Mouse (Mus musculus): Measurements from ENCODE around the gene Wnt3. TPM values are rescaled to one million over a fixed set of nuclear protein-coding genes. Genes with fewer than 3 reads are reported as not detected.
A peak's percentile ranks its signal among the peaks of the same experiment; 100 is the strongest.

Wnt3 gene
- total and polyA plus RNA-seq, 2 experiments from 2014 or later = 11.1 to 12.5 TPM

DNA sequence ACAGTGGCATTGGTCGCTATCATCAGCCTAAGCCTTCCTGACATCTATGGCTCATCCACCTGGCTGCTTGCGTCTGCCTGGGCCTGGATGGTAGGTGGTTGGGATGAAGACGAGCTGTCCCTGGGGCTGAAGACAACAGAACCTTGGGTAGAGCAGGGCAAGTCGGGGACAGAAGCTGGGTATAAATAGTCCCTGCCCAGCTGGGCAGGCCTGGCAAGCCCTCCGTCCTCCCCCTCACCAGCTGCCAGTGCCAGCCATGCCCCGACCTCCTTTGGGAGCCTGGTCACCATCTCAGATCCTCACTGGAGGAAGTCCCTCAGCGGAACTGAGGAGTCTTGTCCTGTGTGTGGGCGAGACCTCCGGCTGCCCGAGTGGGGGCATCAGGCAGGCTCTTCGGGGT, 30.2 kb downstream of the Wnt3 start:
- WGBS = 60% methylated on average over 11 of the region's 11 CpGs
- no peak overlapping the region for H3K4me2 ChIP-seq (ENCODE audit: low read depth, low read length)
- peak overlapping the region; percentile 36; the same call in 1 of the 2 replicates for H3K27ac ChIP-seq

DNA sequence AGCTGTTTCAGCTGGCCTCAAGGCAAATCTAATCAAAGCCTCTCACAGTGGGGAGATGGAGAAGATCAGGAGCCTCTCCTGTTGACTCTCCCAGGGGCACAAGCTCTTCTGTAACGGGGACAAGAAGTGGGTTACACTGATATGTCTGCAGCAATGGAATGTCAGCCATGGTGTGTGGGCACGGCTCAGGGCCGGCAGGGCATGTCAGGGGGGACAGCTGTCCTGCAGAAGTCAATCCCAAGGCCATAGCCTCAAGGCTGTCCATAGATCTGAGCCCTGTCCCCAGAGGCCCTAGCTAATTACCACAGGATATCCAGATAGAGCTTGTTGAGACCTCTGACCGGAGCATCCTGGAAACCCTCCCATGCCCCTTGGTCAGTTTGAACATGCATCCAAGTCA, 30.9 kb downstream of the Wnt3 start:
- Histone ChIP-seq H3K4me1 (ENCODE audit: insufficient read depth, low read length) (peaks cover 11% of the 10 kb centered on the region), H3K27ac (0 out of 2 replicates have a peak overlapping the region, but pooled peaks have one; percentile 36), H3K4me3 (ENCODE audit: low read length) (no peak overlapping the region), H3K4me2 (ENCODE audit: low read depth, low read length) (no peak overlapping the region), H3K9ac (replicated peaks; ENCODE audit: low read length) (no peak overlapping the region), H3K9me3 (ENCODE audit: low read length) (no peaks in the 10 kb centered on the region), H3K27me3 (ENCODE audit: insufficient read depth, low read length) (no peaks in the 10 kb centered on the region), H3K36me3 (ENCODE audit: insufficient read depth, low read length) (no peaks in the 10 kb centered on the region)
- no peak for TF ChIP-seq CTCF (IDR thresholded peaks at IDR 0.05; ENCODE audit: low read depth)
- ATAC-seq = no peak
- DNase-seq (ENCODE audit: low spot score) = no peak
- WGBS = 70% methylated on average over 4 of the region's 4 CpGs

More for the DNA sequence above, 30.2 kb downstream of the Wnt3 start:
- H3K4me3 ChIP-seq (ENCODE audit: low read length) = no peak overlapping the region
- no peak overlapping the region for H3K9ac ChIP-seq (replicated peaks; ENCODE audit: low read length)
- no peaks in the 10 kb centered on the region for H3K36me3 ChIP-seq (ENCODE audit: insufficient read depth, low read length)
- no peaks in the 10 kb centered on the region for H3K27me3 ChIP-seq (ENCODE audit: insufficient read depth, low read length)
- peaks cover 6% of the 10 kb centered on the region; the same call in 1 of the 2 replicates for H3K4me1 ChIP-seq (ENCODE audit: insufficient read depth, low read length)
- no peak for TF ChIP-seq CTCF (IDR thresholded peaks at IDR 0.05; ENCODE audit: low read depth)
- no peaks in the 10 kb centered on the region for H3K9me3 ChIP-seq (ENCODE audit: low read length)
- no peak for ATAC-seq
- DNase-seq (ENCODE audit: low spot score) = peak; percentile 40

GRCm38 (mm10) chr11:103807966-103808365, 34.0 kb downstream of the Wnt3 start:
- H3K4me2 ChIP-seq (ENCODE audit: low read depth, low read length) = peak overlapping the region; percentile 90
- H3K4me3 ChIP-seq (ENCODE audit: low read length) = no peak overlapping the region; the same call in 1 of the 2 replicates
- no peak for TF ChIP-seq CTCF (IDR thresholded peaks at IDR 0.05; ENCODE audit: low read depth)
- no peaks in the 10 kb centered on the region for H3K9me3 ChIP-seq (ENCODE audit: low read length)
- H3K27me3 ChIP-seq (ENCODE audit: insufficient read depth, low read length) = no peaks in the 10 kb centered on the region
- H3K4me1 ChIP-seq (ENCODE audit: insufficient read depth, low read length) = peaks cover 20% of the 10 kb centered on the region
- WGBS = 24% methylated on average over 12 of the region's 12 CpGs
- peak overlapping the region; percentile 85 for H3K27ac ChIP-seq
- H3K9ac ChIP-seq (replicated peaks; ENCODE audit: low read length) = peak overlapping the region; percentile 86; the same call in 1 of the 2 replicates
- H3K36me3 ChIP-seq (ENCODE audit: insufficient read depth, low read length) = peaks cover 5% of the 10 kb centered on the region; the same call in 1 of the 2 replicates
- ATAC-seq (peak; percentile 75), DNase-seq (ENCODE audit: low spot score) (peak; percentile 83)

DNA sequence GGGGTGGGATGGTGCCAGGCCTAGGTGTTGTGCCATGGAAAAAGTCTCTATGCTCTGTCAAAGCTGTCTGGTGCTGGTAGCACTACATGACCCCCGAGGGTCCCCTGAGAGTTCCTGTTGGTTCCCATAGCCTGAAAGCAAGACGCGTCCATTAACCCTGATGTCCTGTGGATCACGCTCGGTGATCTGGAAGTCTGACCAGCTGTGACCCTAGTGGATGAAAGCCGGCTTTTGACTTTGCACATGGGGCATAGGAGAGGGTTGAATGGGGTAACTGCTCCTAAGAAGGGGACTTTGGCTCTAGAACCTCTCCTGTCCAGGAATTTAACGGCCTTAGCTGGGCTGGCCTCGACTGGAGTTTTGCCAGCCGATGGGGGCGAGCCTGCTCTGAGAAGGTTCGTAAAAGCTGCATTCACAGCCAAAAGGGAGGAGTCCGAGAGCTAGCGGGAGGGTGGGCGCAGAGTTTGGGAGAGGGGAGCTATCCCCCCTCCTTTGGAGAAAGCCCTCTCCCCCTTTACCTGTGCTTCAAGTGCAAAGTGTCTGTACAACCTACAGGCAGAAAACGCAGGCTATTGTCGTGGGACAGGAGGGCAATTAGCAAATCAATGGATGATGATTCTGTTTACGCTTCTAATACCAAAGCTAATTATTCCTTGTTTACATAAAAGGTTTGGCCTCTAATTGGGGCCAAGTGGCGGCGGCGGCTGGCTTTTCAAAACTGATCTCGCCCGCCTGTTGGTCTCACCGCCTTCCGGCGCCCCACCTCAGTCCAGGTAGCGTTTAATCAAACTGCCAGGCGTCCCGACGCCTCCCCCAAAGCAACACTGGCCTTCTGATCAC, 35.0 kb downstream of the Wnt3 start:
- Histone ChIP-seq H3K27ac (peak overlapping the region; percentile 85), H3K9ac (replicated peaks; ENCODE audit: low read length) (peak overlapping the region; percentile 86), H3K4me3 (ENCODE audit: low read length) (peak overlapping the region; percentile 54), H3K9me3 (ENCODE audit: low read length) (no peaks in the 10 kb centered on the region), H3K36me3 (ENCODE audit: insufficient read depth, low read length) (peaks cover 5% of the 10 kb centered on the region; the same call in 1 of the 2 replicates), H3K4me2 (ENCODE audit: low read depth, low read length) (peak overlapping the region; percentile 90), H3K4me1 (ENCODE audit: insufficient read depth, low read length) (peaks cover 20% of the 10 kb centered on the region), H3K27me3 (ENCODE audit: insufficient read depth, low read length) (no peaks in the 10 kb centered on the region)
- no peak for TF ChIP-seq CTCF (IDR thresholded peaks at IDR 0.05; ENCODE audit: low read depth)
- ATAC-seq (no peak), DNase-seq (ENCODE audit: low spot score) (peak; percentile 74)
- 7% methylated on average over 29 of the region's 29 CpGs for WGBS

DNA sequence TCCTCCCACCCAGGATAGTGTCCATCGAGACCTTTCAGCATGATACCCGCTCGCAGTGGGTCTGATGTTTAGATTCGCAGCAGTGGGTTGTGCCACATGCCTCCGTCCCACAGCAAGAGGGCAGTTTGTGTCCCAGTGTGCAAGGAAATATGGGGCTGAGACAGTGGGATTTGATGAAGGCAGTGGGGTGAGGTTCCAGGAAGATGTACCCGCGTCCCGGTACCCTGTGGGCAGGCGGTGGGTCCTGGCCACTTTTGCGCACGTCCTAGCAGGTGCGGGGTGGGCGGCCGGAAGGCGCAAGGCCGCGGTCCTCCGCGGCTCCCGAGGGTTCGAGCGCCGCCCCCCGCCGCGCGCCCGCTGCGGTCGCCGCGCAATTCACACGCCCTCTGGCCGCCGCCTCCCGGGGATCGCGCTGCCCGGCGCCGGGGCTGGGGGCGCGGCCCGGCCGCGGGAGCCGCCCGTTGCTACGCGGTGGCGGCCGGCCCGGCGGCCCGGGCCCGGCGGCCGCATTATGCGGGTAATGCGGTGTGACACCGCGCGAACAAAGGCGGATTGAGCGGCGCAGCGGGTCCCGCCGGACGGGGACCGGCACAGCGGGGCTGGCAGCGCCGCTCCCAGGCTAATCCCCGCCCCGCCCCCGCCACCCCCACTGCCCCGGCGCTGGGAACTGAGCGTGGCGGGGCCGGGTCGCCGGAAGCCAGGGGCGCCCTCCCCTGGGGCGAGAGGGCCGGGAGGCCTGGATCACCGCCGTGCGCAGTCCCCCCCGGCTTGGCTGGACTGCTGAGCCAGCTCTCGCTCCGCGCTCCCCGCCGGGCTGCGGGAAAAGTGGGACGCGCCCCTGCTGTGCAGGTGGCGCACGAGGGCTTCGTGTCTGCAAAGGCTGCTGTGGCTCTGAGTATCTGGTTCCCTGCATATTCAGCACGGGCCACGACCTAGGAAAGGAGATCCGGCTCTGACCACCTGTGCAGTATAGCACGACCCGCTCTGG, 36.0 kb downstream of the Wnt3 start:
- no peak for TF ChIP-seq CTCF (IDR thresholded peaks at IDR 0.05; ENCODE audit: low read depth)
- Histone ChIP-seq H3K4me3 (ENCODE audit: low read length) (peak overlapping the region; percentile 54), H3K27ac (peak overlapping the region; percentile 85), H3K27me3 (ENCODE audit: insufficient read depth, low read length) (no peaks in the 10 kb centered on the region), H3K4me1 (ENCODE audit: insufficient read depth, low read length) (peaks cover 20% of the 10 kb centered on the region), H3K9ac (replicated peaks; ENCODE audit: low read length) (peak overlapping the region; percentile 86), H3K4me2 (ENCODE audit: low read depth, low read length) (peak overlapping the region; percentile 90), H3K36me3 (ENCODE audit: insufficient read depth, low read length) (peaks cover 5% of the 10 kb centered on the region; the same call in 1 of the 2 replicates), H3K9me3 (ENCODE audit: low read length) (no peaks in the 10 kb centered on the region)
- DNase-seq (ENCODE audit: low spot score) = peak; percentile 73
- WGBS = under 1% methylated on average over 98 of the region's 107 CpGs
- ATAC-seq = peak; percentile 50

DNA sequence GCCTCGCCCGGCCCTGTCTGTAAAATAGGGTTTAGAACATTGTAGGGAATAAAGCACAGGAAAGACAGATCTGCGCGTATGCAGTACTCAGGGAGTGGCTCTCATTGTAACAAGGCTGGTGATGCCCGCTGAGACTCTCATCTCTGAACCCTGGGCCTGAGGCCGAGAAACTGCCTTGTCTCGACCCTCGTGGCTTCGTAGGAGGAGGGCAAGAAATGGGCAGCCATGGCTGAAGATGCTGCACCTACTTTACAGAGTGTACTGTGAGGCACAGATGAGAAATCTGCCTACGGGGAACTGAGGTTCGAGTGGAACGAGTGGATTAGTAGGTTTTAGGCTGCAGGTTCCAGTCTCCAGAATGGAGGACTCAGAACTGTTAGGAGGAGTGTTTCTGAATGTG, 36.7 kb downstream of the Wnt3 start:
- peak; percentile 6; the same call in 1 of the 2 replicates for ATAC-seq
- H3K27ac ChIP-seq = peak overlapping the region; percentile 85
- TF ChIP-seq CTCF (IDR thresholded peaks at IDR 0.05; ENCODE audit: low read depth) = no peak

More for the DNA sequence above, 36.7 kb downstream of the Wnt3 start:
- H3K9ac ChIP-seq (replicated peaks; ENCODE audit: low read length) = peak overlapping the region; percentile 86; the same call in 1 of the 2 replicates
- peak overlapping the region; percentile 54; the same call in 1 of the 2 replicates for H3K4me3 ChIP-seq (ENCODE audit: low read length)
- no peak for DNase-seq (ENCODE audit: low spot score)
- peaks cover 5% of the 10 kb centered on the region; the same call in 1 of the 2 replicates for H3K36me3 ChIP-seq (ENCODE audit: insufficient read depth, low read length)
- WGBS = 19% methylated on average over 12 of the region's 12 CpGs
- peaks cover 23% of the 10 kb centered on the region for H3K4me1 ChIP-seq (ENCODE audit: insufficient read depth, low read length)
- peak overlapping the region; percentile 90 for H3K4me2 ChIP-seq (ENCODE audit: low read depth, low read length)
- no peaks in the 10 kb centered on the region for H3K27me3 ChIP-seq (ENCODE audit: insufficient read depth, low read length)
- H3K9me3 ChIP-seq (ENCODE audit: low read length) = no peaks in the 10 kb centered on the region
